Mouse (Mus musculus) cerebellum, adult 2 months (tissue): ENCODE measurements at regions not wholly inside any gene's neighbourhood (a gene's known extent, or its start where the extent isn't known, plus 50 kb on each side); places are given as distances from the start of the nearest gene placed in this dataset.

Experiments used
- CTCF ChIP-seq: fragments of 200-500 bp; IDR thresholded peaks from 2 replicates; pipeline ENCODE4 v1.5.1; 2011; ENCODE audit warnings: low read depth, mild to moderate bottlenecking, control low read depth, low read length, moderate library complexity, borderline replicate concordance; ENCODE audit not compliant: insufficient read depth
- POLR2A ChIP-seq: fragments of 200-500 bp; IDR thresholded peaks from 2 replicates; pipeline ENCODE4 v1.6.1; 2011; ENCODE audit warnings: low read length, control low read depth, borderline replicate concordance; ENCODE audit not compliant: insufficient read depth

- TF ChIP-seq POLR2A (no peak), CTCF (no peak)
Observed at GRCm38 (mm10) chr8:126833006-126833405, 112.6 kb downstream of the Tomm20 start.
